Mouse (Mus musculus) thymus, adult 2 months (tissue): ENCODE data around the gene Nr3c2.

Experiments
- CTCF ChIP-seq: fragments of 200-500 bp; IDR thresholded peaks from 2 replicates; pipeline ENCODE4 v1.5.1; 2012; ENCODE audit warnings: mild to moderate bottlenecking, control low read depth, low read length, moderate library complexity, borderline replicate concordance; ENCODE audit not compliant: control insufficient read depth, poor library complexity, insufficient read depth; ENCODE audit errors: extremely low read depth
- POLR2A ChIP-seq: fragments of 200-500 bp; IDR thresholded peaks from 2 replicates; pipeline ENCODE4 v1.6.1; 2012; ENCODE audit warnings: mild to moderate bottlenecking, low read length, control low read depth, moderate library complexity; ENCODE audit not compliant: control insufficient read depth, poor library complexity, insufficient read depth; ENCODE audit errors: extremely low read depth

DNA sequence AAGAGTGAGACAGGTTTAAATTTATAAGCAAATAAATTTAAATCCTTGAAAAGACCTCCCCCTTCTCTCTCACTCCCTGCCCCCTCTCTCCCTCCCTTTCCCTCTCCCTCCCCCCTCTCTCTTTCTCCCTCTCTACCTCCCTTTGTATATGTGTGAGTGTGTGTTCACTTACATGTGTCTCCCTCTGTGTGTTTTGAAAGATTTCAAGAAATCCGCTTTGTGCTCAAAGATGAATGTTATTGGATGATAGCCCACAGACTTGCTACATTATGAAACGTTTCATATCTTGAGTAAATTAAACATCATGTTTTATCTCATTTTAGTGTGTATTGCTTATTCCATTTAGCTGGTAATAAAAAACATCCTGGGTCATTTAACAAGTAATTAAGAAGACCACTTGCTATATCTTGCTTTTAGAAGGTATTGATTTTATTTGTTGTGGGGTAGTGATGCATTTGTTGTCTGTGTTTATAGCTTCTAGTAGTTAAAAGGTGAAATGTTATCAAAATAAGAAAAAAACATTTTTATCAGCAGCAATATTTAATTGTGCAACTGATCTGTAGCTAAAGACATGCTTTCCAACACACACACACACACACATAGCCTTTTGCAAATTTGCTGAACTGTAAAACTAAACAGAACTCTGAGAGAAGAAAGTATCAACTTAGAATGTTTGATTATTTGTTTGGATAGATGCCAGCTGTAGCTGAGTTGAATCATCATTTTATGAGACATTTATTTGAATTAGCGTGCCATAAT lies 134.6 kb downstream of the Nr3c2 start:
- TF ChIP-seq CTCF (no peak), POLR2A (no peak)
